Mouse (Mus musculus) induced T-regulatory cell, adult 2 months (primary cell): ENCODE data around the gene Dcxr.

Experiments used
- DNase-seq: peaks from one replicate; pipeline ENCODE4 v3.0.0-alpha.2; 2012; ENCODE audit warnings: low read depth

Gene Dcxr

GRCm38 (mm10) chr11:120707969-120708368 lies 19.1 kb downstream of the Dcxr start:
- no peak for DNase-seq

- no peak for DNase-seq
Observed at GRCm38 (mm10) chr11:120707225-120707624, 19.9 kb downstream of the Dcxr start.

GRCm38 (mm10) chr11:120706120-120706519 lies 21.0 kb downstream of the Dcxr start:
- DNase-seq = no peak

DNA sequence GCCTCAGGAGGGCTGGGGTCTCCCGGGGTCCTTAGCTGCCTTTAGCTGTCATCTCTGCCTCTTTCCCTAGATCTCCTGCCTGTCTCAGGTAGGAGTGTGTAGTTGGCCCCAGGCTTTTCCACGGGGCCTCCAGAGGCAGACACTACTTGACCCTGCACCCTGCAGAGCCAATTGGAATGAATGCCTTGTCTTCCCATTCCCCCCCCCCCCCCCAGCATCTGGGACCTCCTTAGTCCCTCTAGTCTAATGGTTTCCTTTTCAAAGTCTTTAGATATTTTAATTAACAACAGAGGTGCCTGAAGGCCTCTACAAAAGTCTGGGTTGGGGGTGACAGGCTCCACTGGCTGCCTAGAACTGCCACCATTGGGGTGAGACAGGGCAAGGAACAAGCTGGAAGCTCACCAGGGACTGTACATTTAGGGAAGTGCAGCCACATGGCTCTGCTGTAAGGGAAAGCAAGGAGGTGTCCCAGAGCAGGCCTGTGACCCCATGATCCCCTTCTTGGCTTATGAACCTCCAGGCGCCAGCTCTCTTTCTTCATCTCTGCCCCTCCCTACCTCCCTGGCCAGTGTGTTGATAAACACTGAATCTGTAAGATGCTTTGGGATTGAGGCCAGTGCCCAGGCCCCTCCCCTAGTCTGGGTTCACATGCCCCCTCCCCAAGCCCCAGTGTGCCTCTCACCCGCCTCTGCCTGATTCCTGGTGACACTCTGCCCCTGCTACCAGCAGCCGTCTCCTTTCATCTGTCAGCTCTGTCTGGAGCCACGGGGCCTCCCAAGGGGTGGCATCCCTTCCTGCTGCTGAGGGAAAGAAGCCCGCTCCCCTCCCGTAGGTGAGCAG lies 22.4 kb downstream of the Dcxr start:
- DNase-seq = no peak

GRCm38 (mm10) chr11:120703696-120704454 lies 23.2 kb downstream of the Dcxr start:
- no peak for DNase-seq

DNA sequence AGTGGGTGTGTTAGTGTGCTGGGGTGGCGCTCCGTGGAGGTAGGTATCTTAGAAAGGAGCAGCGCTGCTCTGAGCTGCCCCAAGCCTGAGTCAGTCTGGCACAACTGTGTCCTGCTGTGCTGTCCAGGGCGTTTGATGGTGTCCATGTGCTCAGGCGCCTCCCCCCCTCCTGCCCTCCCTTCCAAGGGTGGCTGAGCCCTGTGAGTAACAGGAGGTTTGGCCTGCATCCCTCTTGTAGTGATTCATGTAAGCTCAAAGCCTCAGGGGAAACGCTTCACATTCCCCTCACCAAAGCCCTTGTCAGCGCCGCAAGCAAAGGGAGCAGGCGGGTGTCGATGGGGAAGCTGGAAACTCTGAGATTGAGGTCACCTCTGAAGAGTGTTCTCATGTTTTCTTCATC lies 29.3 kb downstream of the Dcxr start:
- DNase-seq = no peak

- DNase-seq = no peak
Observed at GRCm38 (mm10) chr11:120696568-120696967, 30.5 kb downstream of the Dcxr start.

- no peak for DNase-seq
Observed at GRCm38 (mm10) chr11:120695641-120696040, 31.4 kb downstream of the Dcxr start.

DNA sequence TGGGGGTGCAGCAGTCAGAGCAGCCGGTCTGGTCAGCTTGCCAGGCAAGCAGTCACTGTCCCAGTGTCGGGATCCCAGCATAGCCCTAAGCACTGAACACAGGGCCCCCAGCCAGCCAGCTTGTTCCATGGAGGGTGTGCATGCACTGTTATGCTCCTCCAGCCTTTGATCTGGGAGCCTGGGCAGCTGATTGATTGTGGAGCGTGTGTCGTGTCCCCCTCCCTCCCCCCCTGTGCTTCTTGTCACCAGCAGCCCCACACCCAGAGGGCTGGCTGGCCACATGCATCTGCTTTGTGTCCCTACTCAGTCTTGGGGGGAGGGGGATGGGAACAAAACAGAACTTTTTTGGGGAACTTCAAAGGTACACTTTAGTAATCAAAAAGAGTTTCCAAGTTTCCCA lies 31.9 kb downstream of the Dcxr start:
- DNase-seq = no peak

DNA sequence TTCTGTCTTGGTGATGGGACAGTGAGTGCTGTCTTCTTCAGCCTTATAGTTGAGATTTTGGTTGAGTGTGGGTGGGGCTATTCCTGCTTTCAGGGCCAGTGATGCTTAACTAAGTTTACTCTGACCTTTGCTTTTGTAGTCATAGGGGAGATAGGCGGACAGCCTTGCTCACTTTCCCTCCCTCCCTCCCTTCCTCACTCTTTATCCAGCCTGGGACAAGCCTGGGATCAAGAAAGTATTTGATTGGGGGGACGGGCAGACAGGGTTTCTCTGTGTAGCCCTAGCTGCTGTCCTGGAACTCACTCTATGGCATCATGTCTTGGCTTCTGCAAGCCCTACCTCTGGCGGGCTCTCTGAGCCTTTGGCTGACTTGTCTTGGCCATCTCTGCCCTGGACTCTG lies 33.6 kb downstream of the Dcxr start:
- no peak for DNase-seq

GRCm38 (mm10) chr11:120692471-120693011 lies 34.5 kb downstream of the Dcxr start:
- no peak for DNase-seq

- no peak for DNase-seq
Observed at GRCm38 (mm10) chr11:120689365-120689764, 37.7 kb downstream of the Dcxr start.

DNA sequence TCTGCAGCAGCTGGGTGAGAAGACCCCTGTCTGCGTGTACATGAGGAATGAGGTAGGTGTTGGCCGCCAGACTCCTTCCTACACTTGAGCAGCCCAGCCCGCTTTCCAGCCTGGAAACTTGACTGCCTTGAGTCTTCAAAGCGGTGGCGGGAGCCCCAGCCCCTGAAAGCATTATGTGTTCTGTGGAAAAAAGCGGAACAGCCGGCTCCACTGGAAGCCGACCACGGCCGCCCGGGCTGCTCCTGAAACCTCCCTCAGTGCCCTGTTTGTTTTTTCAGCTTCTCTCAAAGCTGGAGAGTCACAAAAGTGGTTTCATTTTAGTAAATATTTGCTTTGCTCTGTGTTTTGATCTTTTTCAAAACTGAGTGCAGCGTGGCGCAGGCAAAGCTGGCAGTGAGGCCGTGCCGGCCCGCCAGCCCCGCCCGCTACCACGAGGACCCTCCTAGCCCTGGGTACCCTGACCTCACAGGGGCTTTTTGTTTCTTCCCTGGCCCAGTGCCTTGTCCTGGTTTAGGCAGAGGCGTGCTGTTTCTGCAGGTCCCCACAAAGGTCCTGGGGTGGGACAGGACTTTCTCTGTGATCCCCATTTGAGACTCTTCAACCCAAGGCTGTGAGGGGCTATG lies 40.3 kb downstream of the Dcxr start:
- DNase-seq = no peak

- no peak for DNase-seq
Observed at GRCm38 (mm10) chr11:120684660-120685059, 42.4 kb downstream of the Dcxr start.

DNA sequence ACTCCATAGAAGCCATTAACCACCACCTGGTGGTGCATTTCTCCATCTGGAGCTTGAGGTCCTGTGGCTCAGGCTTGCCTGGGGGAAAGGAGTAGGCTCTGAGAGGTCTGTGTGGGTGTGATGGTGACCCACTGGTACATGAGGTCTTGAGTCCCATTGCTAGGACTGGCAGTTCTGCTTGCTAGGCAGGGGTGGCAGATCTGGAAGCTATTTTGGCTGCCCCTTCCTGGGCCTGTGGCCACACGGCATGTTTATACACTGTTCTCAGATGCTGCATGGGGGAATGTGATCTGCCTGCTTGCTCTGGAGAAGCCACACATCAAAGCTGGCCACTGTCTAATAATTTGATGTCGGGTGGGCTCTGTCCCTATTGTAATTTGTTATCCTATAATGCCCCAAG lies 43.0 kb downstream of the Dcxr start:
- DNase-seq = no peak

- DNase-seq = no peak
Observed at GRCm38 (mm10) chr11:120683536-120683935, 43.5 kb downstream of the Dcxr start.

DNA sequence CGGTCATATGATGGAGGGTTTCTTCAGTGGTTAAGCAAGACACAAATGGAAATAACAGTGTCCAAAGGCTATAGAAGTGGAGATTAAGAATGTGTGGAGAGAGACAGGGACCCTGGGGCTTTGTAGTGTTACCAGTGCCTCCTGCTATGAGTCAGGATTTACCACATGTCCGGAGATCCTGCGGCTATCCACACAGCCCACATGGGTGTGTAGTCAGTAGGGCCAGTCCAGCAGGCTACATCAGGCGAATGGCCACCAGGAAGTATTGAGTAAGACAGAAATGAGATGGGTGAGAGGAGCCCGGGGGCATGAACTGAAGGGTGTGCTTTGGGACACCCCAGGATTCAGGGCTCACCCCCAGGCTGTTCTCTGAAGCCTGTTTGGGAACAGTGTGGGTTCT lies 44.4 kb downstream of the Dcxr start:
- no peak for DNase-seq

GRCm38 (mm10) chr11:120679909-120680308 lies 47.2 kb downstream of the Dcxr start:
- DNase-seq = peak; percentile 61

DNA sequence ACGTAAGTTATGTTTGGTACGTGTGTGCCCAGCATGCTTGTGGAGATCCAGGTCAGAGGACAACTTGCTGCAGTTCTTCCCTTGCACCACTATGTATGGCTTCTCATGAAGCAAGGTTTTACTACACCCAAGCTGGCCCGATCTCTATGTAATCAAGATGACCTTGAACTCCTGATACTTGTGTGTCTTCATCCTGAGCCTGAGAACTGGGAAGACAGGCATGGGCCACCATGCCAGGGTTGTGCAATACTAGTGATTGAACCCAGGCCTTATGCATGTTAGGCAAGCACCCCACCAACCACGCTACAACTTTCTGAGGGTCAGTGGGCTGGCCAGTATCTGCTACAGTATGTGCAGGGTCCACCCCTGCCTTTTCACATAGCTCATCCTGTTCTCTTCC lies 50.1 kb downstream of the Dcxr start:
- no peak for DNase-seq

DNA sequence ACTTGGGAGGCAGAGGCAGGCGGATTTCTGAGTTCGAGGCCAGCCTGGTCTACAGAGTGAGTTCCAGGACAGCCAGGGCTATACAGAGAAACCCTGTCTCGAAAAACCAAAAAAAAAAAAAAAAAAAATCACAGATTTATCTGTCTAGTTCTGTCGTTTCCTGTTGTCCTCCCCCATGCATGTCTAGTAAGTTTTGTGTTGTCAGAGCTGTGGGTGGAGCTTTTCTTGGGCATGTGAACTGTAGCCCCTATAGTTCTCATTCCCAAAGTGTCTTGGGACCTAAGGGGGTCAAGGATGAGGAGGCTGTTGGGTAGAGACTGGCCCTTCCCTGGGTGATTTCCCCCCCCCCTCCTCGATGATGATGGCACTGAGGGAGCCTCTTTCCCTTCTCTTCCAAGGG lies 51.2 kb downstream of the Dcxr start:
- DNase-seq = peak; percentile 57
